Mouse (Mus musculus) cortical plate, adult 2 months (tissue): ENCODE results near the gene Tex2.

Experiments used
- CTCF ChIP-seq: fragments of 200-500 bp; IDR thresholded peaks from 2 replicates; pipeline ENCODE4 v1.5.1; 2011; ENCODE audit warnings: mild to moderate bottlenecking, control low read depth, low read length; ENCODE audit not compliant: insufficient read depth; ENCODE audit errors: extremely low read depth
- POLR2A ChIP-seq: fragments of 200-500 bp; IDR thresholded peaks from 2 replicates; pipeline ENCODE4 v1.6.1; 2011; ENCODE audit warnings: mild to moderate bottlenecking, low read length, control low read depth; ENCODE audit not compliant: insufficient read depth; ENCODE audit errors: extremely low read depth

DNA sequence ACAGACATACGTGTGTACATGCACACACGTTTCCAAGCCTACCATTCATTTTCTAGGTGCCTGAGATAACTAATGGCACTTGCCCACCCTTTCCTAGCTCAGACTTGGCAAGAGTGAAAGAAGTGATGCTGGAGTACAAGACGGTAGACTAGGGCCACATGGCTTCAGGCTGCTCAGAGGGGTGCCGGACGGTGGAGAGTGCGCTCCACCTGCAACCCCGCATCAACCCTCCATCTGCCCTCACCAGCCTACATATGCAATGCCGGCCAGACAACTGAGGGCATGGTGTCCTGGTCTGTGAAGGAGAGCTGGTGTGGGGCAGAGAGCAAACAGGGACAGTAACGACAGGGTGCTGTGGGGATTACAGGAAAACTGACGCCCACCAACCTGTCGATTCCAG, 22.0 kb downstream of the Tex2 start:
- TF ChIP-seq CTCF (no peak), POLR2A (no peak)
